Mouse (Mus musculus): ENCODE measurements at regions not wholly inside any gene's neighbourhood (a gene's known extent, or its start where the extent isn't known, plus 50 kb on each side); places are given as distances from the start of the nearest gene placed in this dataset.
"Not testable (repeated sequence)": the region's sequence is repeated elsewhere in the genome, so short reads cannot be mapped to it uniquely, and the experiment has no call there.

GRCm38 (mm10) chr10:38704762-38705130 lies 116.8 kb downstream of the Rfpl4b start:
- DNase-seq (ENCODE audit: low read depth), result not testable (repeated sequence)

GRCm38 (mm10) chr10:38703954-38704761 lies 117.4 kb downstream of the Rfpl4b start:
- no peak for DNase-seq (ENCODE audit: low read depth)

DNA sequence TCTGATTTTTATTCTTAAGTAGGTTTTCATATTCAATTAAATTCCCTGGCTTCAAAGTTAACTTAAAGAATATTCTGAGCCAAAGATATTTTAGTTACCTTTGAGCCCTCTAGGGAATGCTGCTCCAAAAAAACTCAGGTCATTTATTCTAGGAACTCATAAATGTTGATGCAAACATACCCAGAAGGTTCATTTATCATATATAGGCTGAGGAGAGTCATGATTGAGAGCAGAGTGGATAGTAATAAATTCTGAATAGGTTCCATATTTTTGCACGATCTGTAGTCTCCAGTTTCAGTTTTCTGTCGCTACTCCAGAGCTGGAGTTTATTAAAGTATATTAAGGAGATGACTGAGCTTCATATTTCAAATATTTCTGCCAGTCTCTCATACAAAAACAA lies 144.1 kb downstream of the Rfpl4b start:
- DNase-seq (ENCODE audit: low read depth), result no peak

DNA sequence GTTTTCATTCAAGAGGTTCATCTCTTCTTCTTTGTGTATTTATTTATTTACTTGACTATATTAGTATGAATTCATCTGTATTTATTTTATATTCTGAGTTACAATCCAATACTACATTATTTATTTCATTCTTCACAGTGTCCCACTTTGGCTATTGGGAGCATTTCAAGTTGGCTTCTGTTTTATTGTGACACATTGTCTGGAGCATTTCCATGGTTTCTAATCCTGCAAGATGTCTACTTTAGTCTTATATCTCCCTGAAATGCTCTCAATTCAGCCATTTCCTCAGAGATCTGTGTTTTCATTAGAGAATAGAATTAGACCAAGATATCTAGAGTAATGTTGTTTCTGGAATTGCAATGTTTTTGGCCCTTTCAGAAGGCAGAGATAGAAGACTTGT lies 153.0 kb downstream of the Rfpl4b start:
- DNase-seq (ENCODE audit: low read depth), result no peak

GRCm38 (mm10) chr10:38667841-38668240 lies 153.7 kb downstream of the Rfpl4b start:
- DNase-seq (ENCODE audit: low read depth), result no peak

DNA sequence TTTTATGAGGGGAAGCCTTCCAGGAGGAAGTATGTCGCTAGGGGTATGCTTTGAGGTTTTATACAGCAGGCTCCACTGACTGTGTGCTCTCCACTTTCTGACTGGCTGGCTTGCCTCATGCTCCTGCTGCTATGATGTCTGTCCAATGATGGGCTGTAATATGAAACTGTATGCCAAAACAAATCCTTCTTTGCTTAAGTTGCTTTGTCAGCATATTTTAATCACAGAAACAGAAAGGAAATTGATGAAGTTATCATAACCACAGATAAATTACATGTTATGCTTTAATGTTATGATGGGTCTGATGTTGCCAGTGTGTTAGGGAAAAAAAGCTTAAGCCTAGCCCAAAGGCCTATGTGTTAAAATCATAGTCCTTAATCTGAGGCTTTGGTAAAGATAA lies 185.9 kb downstream of the Rfpl4b start:
- no peak for DNase-seq (ENCODE audit: low read depth)

GRCm38 (mm10) chr10:38629907-38630505 lies 191.6 kb downstream of the Rfpl4b start:
- DNase-seq (ENCODE audit: low read depth), result no peak

DNA sequence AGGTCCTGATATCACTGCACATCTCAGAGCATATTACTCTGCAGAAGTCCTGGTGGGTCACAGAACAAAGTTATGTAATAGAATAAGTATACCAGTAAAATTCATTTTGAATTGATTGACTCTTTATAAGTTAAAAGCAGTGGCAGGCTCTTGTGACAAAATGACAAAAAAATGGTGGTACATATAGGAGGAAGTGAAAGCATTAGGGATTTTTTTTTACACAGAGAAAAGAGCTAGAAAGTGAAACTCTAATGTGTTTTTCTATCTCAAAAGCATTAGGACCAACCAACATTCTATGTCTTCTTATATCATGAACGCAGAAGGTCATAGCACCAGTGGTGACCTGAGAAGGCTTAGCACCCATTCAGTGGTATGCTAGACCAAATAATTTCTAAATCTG lies 198.2 kb downstream of the Rfpl4b start:
- DNase-seq (ENCODE audit: low read depth), result no peak

- no peak for DNase-seq (ENCODE audit: low read depth)
These were observed 211.7 kb downstream of the Rfpl4b start for GRCm38 (mm10) chr10:38609606-38610510.

DNA sequence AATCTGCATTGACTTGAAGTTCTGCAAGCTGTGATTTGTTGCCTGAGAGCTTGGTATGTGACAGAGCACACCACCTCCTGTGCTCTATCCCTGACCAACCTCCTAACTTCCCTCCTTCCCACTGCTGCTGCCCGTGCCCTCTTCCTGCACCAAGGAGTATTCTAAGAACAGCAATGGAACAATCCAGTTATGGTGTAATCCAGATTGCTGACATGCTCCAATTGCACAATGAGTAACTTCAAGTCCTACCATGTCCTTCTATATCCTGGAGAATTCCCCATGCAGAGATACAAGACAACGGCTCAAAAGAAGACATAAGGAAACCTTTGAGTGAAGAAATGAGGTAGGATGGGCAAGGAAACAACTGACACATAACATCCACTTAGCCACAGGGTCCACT lies 235.5 kb downstream of the Rfpl4b start:
- DNase-seq (ENCODE audit: low read depth), result no peak

GRCm38 (mm10) chr10:38575726-38576125 lies 245.9 kb downstream of the Rfpl4b start:
- DNase-seq (ENCODE audit: low read depth), result no peak

- DNase-seq (ENCODE audit: low read depth), result no peak
These were observed 247.9 kb downstream of the Rfpl4b start for GRCm38 (mm10) chr10:38573728-38574127.

GRCm38 (mm10) chr10:38573146-38573545 lies 248.4 kb downstream of the Rfpl4b start:
- DNase-seq (ENCODE audit: low read depth), result no peak

- DNase-seq (ENCODE audit: low read depth), result no peak
These were observed 254.3 kb downstream of the Rfpl4b start for GRCm38 (mm10) chr10:38567270-38567669.

GRCm38 (mm10) chr10:38566361-38566760 lies 255.2 kb downstream of the Rfpl4b start:
- no peak for DNase-seq (ENCODE audit: low read depth)

GRCm38 (mm10) chr10:38555040-38555439 lies 266.5 kb downstream of the Rfpl4b start:
- no peak for DNase-seq (ENCODE audit: low read depth)

DNA sequence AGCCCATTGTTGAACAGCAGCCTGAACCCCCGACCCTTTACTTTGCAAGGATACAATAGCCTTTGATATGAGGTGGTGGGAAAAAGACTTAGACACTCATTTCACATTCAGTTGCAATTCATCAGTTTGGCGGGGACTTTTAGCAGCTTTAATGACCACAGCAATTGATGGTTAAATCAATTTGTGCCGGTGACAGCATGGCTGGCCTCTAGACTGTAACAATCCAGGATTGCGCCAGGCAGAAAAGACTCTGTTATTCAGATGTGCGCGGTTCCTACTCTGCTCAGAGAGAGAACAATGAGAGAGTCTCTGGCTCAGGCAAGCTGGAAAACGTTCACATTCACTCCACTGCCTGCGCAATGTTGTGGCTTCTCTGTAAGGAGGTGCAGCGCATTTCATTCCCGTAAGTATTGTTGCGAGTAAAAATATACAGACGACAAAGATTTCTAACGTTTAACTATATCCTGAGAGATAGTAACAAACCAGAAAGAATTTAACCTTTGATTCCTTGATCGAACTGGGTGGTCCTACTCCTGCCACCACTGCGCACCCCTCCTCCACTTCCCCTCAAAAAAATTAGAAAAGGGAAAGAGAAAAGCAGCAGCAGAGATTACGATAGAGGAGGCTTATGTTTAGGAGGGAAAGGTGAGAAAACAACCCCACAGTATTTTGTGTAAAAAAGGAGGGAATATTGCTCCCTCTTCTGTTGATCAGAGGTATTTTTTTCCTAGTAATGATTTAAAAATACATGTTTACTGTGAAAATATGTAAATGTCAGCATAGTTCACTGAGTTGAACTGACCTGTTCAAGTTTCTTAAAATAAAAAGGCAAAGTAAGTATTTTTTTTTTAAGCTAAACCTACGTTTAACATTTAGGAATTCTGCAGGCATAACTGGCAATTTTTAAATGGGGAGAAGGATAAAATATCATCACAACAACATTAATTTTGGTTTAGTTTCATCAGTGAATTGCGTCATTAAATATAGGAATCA lies 267.6 kb downstream of the Rfpl4b start:
- DNase-seq (ENCODE audit: low read depth), result peak; percentile 3

- DNase-seq (ENCODE audit: low read depth), result no peak
These were observed 268.3 kb downstream of the Rfpl4b start for GRCm38 (mm10) chr10:38553326-38553687.

DNA sequence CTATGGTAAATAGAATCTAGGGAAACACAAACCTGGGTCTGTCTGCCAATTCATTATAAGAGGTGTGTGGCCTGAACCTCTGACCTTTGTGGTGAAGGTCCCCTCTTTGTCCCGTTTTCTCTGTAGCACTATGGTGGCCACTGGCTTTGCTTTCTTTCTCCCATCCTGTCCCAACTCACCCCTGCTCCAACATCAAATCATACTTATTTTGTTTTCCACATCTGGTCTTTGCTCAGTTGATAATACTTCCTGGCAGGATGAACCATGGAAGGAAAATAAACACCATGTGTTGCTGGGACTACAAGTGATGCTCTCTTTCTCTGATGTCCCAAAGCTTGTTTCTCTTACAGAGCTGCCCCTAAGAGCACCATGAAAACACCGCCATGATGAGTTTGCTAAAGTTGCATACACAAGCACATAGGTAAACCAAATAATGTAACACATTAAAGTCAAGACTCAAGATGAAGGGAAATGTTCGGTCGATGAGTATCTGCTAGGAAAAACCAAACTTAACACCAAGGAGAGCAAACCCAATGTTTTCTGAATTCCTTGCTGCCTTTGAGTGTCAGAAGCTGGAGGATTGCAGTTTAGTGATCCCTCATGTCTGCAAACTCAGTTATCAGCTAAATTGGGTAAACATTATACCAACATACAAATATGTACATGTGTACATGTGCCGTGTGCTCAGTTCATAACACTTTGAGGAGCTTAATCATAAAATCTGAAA lies 269.1 kb downstream of the Rfpl4b start:
- DNase-seq (ENCODE audit: low read depth), result no peak

GRCm38 (mm10) chr10:38540031-38540430 lies 281.5 kb downstream of the Rfpl4b start:
- no peak for DNase-seq (ENCODE audit: low read depth)

DNA sequence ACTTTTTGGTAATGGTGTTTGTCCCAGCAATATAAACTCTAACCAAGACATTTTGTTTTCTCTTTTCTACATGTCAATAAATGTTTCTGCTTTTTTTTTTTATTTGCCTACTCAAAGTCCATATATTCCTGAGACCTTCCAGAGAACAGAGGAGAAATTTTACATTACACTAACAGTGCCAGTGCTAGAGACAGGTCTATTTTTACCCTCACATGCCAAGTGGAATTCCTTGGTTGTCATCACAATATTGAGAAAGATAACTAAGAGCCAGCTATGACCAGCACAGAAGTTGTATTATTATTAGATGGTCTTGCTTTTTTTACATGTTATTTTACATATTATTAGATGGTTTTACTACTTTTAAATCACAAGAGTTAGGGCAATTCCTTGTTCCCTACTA lies 282.8 kb downstream of the Rfpl4b start:
- DNase-seq (ENCODE audit: low read depth), result no peak
